Mouse (Mus musculus): Measurements from ENCODE around the gene Flrt2.

GRCm38 (mm10) chr12:95746856-95747579, 55.0 kb downstream of the Flrt2 start:
- TF ChIP-seq CTCF (IDR thresholded peaks at IDR 0.05; ENCODE audit: insufficient read depth, low read depth, low read length) (no peak), POLR2A (IDR thresholded peaks at IDR 0.05; ENCODE audit: insufficient read depth, low read depth, low read length) (no peak)
